Mouse (Mus musculus): ENCODE measurements around the gene Rapgef1. TPM values are rescaled to one million over a fixed set of nuclear protein-coding genes. Genes with fewer than 3 reads are reported as not detected.
"Not testable (repeated sequence)": the region's sequence is repeated elsewhere in the genome, so short reads cannot be mapped to it uniquely, and the experiment has no call there.

Gene Rapgef1
- total and polyA plus RNA-seq, 2 experiments from 2014 or later, result 19.4 to 99.1 TPM

DNA sequence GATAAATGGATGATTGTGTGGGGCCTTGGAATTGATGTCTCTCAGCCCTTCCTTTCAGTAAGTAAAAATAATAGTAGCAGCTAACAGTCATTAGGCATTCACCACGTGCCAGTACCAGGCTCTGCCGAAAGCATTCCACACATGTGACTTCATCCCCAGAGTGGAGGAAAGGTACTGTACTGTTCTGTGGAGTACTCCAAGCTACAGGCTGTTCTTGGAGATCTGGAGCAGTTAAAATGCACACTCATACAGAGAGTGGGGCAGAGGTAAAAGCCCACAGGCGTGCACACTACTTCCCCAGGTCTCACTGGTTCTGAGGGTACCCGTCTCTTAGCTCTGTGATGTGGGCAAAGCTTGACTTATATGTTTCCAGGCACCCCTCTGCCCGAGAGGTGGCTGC lies 8.7 kb downstream of the Rapgef1 start:
- WGBS, result 48% methylated on average over 5 of the region's 5 CpGs
- no peak for TF ChIP-seq CTCF (IDR thresholded peaks at IDR 0.05; ENCODE audit: low read depth)
- DNase-seq, result no peak
- Histone ChIP-seq H3K9me3 (ENCODE audit: low read length) (no peaks in the 10 kb centered on the region), H3K9ac (no peak overlapping the region), H3K4me3 (ENCODE audit: low read depth, low read length) (no peak overlapping the region), H3K4me2 (ENCODE audit: low read depth) (no peak overlapping the region), H3K36me3 (ENCODE audit: insufficient read depth) (no peaks in the 10 kb centered on the region; the same call in 1 of the 2 replicates), H3K27ac (ENCODE audit: low read depth, low read length) (no peak overlapping the region), H3K27me3 (ENCODE audit: insufficient read depth, low read length) (no peaks in the 10 kb centered on the region), H3K4me1 (ENCODE audit: insufficient read depth) (0 out of 2 replicates have a peak, but pooled peaks cover 3% of the 10 kb centered on the region)
- peak; percentile 50; the same call in 1 of the 2 replicates for ATAC-seq

DNA sequence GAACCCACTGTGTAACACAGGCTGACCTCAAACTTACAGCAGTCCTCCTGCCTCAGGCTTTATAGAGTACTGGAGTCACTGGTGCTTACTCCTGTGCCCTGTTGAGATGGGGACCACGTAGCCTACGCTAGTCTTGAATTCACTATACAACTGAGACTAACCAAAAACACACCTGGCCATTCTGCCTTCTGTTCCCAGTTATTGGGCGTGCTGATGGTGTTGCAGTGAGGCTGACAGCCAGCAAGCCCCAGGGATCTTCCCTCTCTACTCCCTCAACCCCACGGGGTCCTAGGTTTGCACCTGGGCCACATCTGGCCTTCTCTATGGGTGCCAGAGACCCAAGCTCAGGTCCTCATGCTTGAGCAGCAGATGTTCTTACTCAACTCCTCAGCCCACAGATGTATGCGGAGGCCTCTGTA lies 9.3 kb downstream of the Rapgef1 start:
- no peaks in the 10 kb centered on the region for H3K27me3 ChIP-seq (ENCODE audit: insufficient read depth, low read length)
- H3K27ac ChIP-seq (ENCODE audit: low read depth, low read length), result no peak overlapping the region
- H3K9ac ChIP-seq, result no peak overlapping the region
- no peak for ATAC-seq
- H3K4me3 ChIP-seq (ENCODE audit: low read depth, low read length), result no peak overlapping the region
- 90% methylated on average over 5 of the region's 5 CpGs for WGBS
- no peaks in the 10 kb centered on the region for H3K9me3 ChIP-seq (ENCODE audit: low read length)
- no peak for TF ChIP-seq CTCF (IDR thresholded peaks at IDR 0.05; ENCODE audit: low read depth)
- no peak for DNase-seq
- no peaks in the 10 kb centered on the region; the same call in 1 of the 2 replicates for H3K36me3 ChIP-seq (ENCODE audit: insufficient read depth)
- peaks cover 9% of the 10 kb centered on the region for H3K4me1 ChIP-seq (ENCODE audit: insufficient read depth)
- H3K4me2 ChIP-seq (ENCODE audit: low read depth), result no peak overlapping the region

DNA sequence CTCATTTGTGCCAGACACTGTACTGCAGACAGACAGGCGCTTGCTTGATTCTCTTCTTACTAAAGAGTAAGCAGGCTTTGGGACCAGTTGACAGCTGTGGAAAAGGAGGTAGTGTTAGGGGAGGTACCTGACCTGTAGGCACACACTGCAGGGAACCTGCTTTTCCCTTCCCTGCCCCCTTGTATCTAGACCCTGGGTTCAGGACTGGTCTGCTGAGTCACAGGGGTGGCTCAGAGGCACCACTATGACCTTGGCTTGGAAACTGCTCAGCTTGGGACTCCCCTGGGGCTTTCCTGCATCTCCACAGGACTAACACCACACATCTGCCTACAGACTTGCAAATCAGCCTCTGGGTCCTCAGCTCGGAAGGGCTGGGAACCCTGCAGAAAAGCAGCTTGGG lies 9.8 kb downstream of the Rapgef1 start:
- no peak for DNase-seq
- H3K4me1 ChIP-seq (ENCODE audit: insufficient read depth), result peaks cover 10% of the 10 kb centered on the region
- no peak for TF ChIP-seq CTCF (IDR thresholded peaks at IDR 0.05; ENCODE audit: low read depth)
- H3K4me3 ChIP-seq (ENCODE audit: low read depth, low read length), result no peak overlapping the region
- 71% methylated on average over 2 of the region's 2 CpGs for WGBS
- ATAC-seq, result no peak
- no peaks in the 10 kb centered on the region; the same call in 1 of the 2 replicates for H3K36me3 ChIP-seq (ENCODE audit: insufficient read depth)
- no peak overlapping the region for H3K27ac ChIP-seq (ENCODE audit: low read depth, low read length)
- H3K4me2 ChIP-seq (ENCODE audit: low read depth), result no peak overlapping the region
- H3K9me3 ChIP-seq (ENCODE audit: low read length), result no peaks in the 10 kb centered on the region
- H3K9ac ChIP-seq, result no peak overlapping the region
- no peaks in the 10 kb centered on the region for H3K27me3 ChIP-seq (ENCODE audit: insufficient read depth, low read length)

- no peak for TF ChIP-seq CTCF (IDR thresholded peaks at IDR 0.05; ENCODE audit: low read depth)
- Histone ChIP-seq H3K36me3 (ENCODE audit: insufficient read depth) (no peaks in the 10 kb centered on the region; the same call in 1 of the 2 replicates), H3K4me1 (ENCODE audit: insufficient read depth) (peaks cover 15% of the 10 kb centered on the region), H3K4me2 (ENCODE audit: low read depth) (no peak overlapping the region), H3K4me3 (ENCODE audit: low read depth, low read length) (no peak overlapping the region), H3K27me3 (ENCODE audit: insufficient read depth, low read length) (no peaks in the 10 kb centered on the region), H3K9ac (no peak overlapping the region), H3K9me3 (ENCODE audit: low read length) (no peaks in the 10 kb centered on the region), H3K27ac (ENCODE audit: low read depth, low read length) (no peak overlapping the region)
- 91% methylated on average over 10 of the region's 10 CpGs for WGBS
- no peak for DNase-seq
- no peak for ATAC-seq
Observed at GRCm38 (mm10) chr2:29630141-29630771, 10.7 kb downstream of the Rapgef1 start.

- H3K4me3 ChIP-seq (ENCODE audit: low read depth, low read length), result no peak overlapping the region
- H3K27me3 ChIP-seq (ENCODE audit: insufficient read depth, low read length), result no peaks in the 10 kb centered on the region
- H3K9me3 ChIP-seq (ENCODE audit: low read length), result no peaks in the 10 kb centered on the region
- DNase-seq (no peak), ATAC-seq (no peak)
- H3K36me3 ChIP-seq (ENCODE audit: insufficient read depth), result no peaks in the 10 kb centered on the region; the same call in 1 of the 2 replicates
- no peak overlapping the region for H3K4me2 ChIP-seq (ENCODE audit: low read depth)
- no peak for TF ChIP-seq CTCF (IDR thresholded peaks at IDR 0.05; ENCODE audit: low read depth)
- no peak overlapping the region for H3K27ac ChIP-seq (ENCODE audit: low read depth, low read length)
- H3K4me1 ChIP-seq (ENCODE audit: insufficient read depth), result peaks cover 15% of the 10 kb centered on the region
- H3K9ac ChIP-seq, result no peak overlapping the region
Observed at GRCm38 (mm10) chr2:29631020-29631419, 11.5 kb downstream of the Rapgef1 start.

DNA sequence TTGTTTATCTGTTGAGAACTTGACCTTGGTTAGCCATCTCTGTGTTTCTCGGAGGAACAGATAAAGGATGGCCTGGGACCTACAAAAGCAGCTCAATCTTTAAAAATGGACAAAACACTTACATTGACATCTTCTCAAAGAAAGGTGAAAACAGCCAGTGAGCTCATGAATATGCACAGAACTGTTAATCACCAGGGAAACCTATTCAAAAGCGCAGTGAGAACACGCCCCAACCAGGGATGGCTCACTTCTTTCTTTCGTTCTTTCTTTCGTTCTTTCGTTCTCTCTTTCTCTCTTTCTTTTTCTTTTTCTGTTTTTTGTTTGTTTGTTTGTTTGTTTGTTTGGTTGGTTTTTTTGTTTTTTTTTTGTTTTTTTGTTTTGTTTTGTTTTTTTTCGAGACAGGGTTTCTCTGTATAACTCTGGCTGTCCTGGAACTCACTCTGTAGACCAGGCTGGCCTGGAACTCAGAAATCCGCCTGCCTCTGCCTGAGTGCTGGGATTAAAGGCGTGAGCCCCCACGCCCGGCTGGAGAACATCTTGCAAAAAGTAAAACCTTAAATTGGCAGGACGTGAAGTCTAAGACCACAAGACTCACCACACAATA lies 12.1 kb downstream of the Rapgef1 start:
- not testable (repeated sequence) for DNase-seq; H3K27ac ChIP-seq (ENCODE audit: low read depth, low read length); H3K9me3 ChIP-seq (ENCODE audit: low read length); H3K9ac ChIP-seq; ATAC-seq; H3K36me3 ChIP-seq (ENCODE audit: insufficient read depth); H3K4me3 ChIP-seq (ENCODE audit: low read depth, low read length); H3K27me3 ChIP-seq (ENCODE audit: insufficient read depth, low read length); H3K4me2 ChIP-seq (ENCODE audit: low read depth)
- 68% methylated on average over 12 of the region's 12 CpGs for WGBS
- peaks cover 15% of the 10 kb centered on the region for H3K4me1 ChIP-seq (ENCODE audit: insufficient read depth)

- Histone ChIP-seq H3K36me3 (ENCODE audit: insufficient read depth) (no peaks in the 10 kb centered on the region; the same call in 1 of the 2 replicates), H3K4me2 (ENCODE audit: low read depth) (no peak overlapping the region), H3K4me3 (ENCODE audit: low read depth, low read length) (no peak overlapping the region), H3K9me3 (ENCODE audit: low read length) (no peaks in the 10 kb centered on the region), H3K27ac (ENCODE audit: low read depth, low read length) (no peak overlapping the region), H3K9ac (no peak overlapping the region), H3K27me3 (ENCODE audit: insufficient read depth, low read length) (no peaks in the 10 kb centered on the region), H3K4me1 (ENCODE audit: insufficient read depth) (peaks cover 15% of the 10 kb centered on the region)
- WGBS, result 77% methylated on average over 3 of the region's 3 CpGs
- ATAC-seq (no peak), DNase-seq (no peak)
- no peak for TF ChIP-seq CTCF (IDR thresholded peaks at IDR 0.05; ENCODE audit: low read depth)
Observed at GRCm38 (mm10) chr2:29632168-29632662, 12.7 kb downstream of the Rapgef1 start.
